Mouse (Mus musculus): ENCODE data around the gene Alx3. TPM values are rescaled to one million over a fixed set of nuclear protein-coding genes. Genes with fewer than 3 reads are reported as not detected.
"Not testable (repeated sequence)": the region's sequence is repeated elsewhere in the genome, so short reads cannot be mapped to it uniquely, and the experiment has no call there.

Gene Alx3
- polyA plus RNA-seq, 3 experiments from 2014 or later, result not detected

- no peak for ATAC-seq
These were observed 32.8 kb downstream of the Alx3 start for GRCm38 (mm10) chr3:107627641-107628040.

GRCm38 (mm10) chr3:107628551-107628950, 33.7 kb downstream of the Alx3 start:
- ATAC-seq, result no peak

- ATAC-seq, result no peak
These were observed 34.6 kb downstream of the Alx3 start for GRCm38 (mm10) chr3:107629411-107629810.

- ATAC-seq, result peak; percentile 36
These were observed 36.1 kb downstream of the Alx3 start, which contains the start of gene Gm10961 for GRCm38 (mm10) chr3:107630682-107631522. Gm10961 (plus strand) TSS chr3:107631322.

GRCm38 (mm10) chr3:107631523-107631958, 36.7 kb downstream of the Alx3 start, which contains the start of gene Strip1:
Strip1 (minus strand) TSS chr3:107631694.
- peak; percentile 97 for ATAC-seq

DNA sequence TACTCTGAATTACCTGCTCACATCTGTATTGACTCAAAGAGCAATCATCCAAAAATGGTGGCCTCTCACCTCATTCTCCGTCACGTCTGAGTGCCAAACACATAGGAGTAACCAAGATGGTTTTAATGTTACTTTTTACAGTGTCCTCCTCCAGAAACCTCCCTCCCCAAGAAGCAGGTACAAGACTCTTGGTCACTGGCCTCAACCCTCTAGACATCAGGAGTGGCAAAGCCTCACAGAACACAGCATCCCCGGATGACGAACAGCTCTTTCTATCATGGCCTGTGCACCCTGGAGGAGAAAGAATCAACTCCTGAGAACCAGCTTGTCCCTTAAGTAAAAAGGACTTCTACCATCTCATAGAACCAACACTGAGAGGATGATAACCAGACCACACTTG, 38.0 kb downstream of the Alx3 start:
- ATAC-seq, result no peak

DNA sequence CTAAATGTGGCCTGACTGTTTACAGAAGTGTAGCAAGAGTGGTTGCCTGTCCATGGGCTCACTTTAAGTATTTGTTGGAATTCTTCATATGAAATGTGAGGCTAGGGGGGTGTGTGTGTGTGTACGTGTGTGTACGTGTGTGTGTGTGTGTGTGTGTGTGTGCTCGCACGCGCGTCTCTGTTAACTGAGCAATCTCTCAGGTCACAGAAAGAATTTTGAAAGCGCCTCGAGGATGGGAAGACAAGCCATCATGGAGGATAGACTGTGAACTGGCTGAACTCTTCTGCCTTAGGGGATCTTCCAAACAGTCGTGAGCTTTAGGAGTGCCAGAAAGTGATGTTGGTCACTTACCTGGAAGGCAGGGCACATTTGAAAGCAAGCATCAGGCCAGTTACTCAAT, 39.1 kb downstream of the Alx3 start:
- ATAC-seq, result no peak

DNA sequence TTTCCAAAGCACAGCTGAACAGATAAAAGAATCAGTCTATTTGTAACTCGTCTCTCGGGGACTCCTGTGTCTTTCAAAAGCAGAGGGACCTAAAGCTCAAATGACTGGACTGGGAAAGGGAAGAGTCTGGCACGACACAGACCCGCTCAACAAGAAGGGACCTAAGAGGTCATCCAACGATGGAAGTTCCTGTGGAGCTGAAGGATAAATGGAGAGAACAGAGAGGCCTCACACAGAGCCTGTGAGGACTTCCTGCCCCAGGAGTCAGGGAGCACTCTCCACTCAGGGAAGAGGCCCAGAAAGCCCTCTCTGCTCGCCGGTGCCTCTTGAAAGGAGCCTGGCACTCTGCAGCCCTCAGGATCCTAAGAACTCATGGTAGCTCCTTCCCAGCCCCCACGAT, 41.0 kb downstream of the Alx3 start:
- ATAC-seq, result no peak

DNA sequence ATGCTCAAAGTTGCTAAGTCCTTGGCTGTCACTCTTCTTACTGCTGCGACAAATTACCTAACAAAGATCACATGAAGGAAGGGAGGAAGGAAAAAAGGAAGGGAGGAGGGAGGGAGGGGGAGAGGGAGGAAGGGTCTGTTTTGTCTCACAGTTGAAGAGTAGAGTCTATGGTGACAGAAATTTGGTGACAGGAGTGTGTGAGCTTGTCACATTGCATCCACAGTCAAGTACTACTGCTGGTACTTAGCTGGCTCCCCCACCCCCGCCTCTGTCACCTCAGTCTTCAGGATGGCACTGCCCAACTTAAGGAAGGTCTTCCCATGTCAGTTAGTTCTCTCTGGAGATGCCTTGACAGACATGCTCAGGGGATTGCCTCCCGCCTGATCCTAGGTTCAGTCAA, 41.4 kb downstream of the Alx3 start:
- ATAC-seq, result no peak

- no peak for ATAC-seq
These were observed 42.9 kb downstream of the Alx3 start for GRCm38 (mm10) chr3:107637606-107638172.

DNA sequence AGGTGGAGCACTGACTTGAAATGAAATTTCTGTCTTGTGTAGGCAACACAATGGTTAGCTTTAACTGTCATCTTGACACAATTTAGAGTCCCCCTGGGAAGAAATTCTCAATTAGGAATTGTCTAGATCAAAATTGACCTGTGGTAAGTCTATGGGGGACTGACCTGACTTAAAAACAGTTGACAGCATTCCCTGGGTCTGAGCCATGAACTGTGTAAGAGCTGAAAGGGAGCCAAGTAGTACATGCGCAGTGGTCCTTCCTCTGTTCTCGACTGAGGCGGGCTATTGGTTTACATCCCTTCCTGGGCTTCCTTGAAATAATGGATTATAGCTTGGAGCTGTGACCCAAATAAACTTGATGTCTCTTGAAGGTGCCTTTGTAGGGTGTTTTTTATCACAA, 52.1 kb downstream of the Alx3 start:
- no peak for ATAC-seq

- not testable (repeated sequence) for ATAC-seq
These were observed 55.4 kb downstream of the Alx3 start for GRCm38 (mm10) chr3:107650276-107650675.

DNA sequence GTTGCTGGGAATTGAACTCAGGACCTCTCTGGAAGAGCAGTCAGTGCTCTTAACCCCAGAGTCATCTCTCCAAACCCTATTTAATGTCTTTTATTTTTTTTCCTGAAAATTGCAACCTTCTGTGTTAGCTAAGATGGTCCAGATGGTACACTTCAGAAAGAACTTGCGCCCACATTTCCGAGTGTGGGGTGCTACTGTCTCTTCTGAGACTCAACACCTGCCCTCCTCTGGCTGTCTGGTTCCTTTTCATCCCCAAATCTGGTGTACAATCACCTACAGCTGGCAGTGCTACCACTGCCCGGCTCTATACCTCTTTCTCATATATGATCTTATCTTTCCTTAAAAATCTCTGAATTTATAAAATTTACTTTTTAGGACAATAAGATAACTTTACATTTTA, 58.1 kb downstream of the Alx3 start:
- no peak for ATAC-seq

DNA sequence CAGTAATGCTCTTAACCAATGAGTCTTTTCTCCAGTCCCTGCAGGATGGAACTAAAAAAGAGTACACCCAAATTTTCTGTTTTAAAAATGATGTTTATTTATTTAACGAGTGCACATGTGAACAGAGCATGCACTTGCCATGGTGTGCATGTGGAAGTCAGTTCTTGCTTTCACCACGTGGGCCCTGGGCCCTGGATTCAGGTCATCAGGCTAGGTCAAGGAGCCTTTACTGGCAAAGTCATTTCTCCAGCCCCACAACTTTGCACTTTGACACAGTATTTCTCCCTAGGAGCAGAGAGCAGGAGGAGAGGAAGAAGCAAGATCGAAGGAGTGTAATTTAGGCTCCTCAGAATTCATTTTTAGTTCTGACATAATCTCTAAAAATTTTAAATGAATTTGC, 60.0 kb downstream of the Alx3 start:
- ATAC-seq, result no peak

Other genes with a start within 250 kb of the Alx3 start
- gene Kcnc4, start 135.5 kb upstream of the Alx3 start, polyA plus RNA-seq (2017; shearing (Covaris generic)), result not detected
- gene Slc6a17, start 77.0 kb upstream of the Alx3 start, polyA plus RNA-seq (2017; shearing (Covaris generic)), result not detected
- gene Ubl4b, start 40.0 kb upstream of the Alx3 start, polyA plus RNA-seq (2017; shearing (Covaris generic)), result not detected
- gene Gm10961, start 36.3 kb downstream of the Alx3 start, polyA plus RNA-seq (2017; shearing (Covaris generic)), result not detected
- 10 to 100 TPM; 11.1 to 20.6 (median 15.6) TPM for gene Strip1, start 36.7 kb downstream of the Alx3 start, polyA plus RNA-seq (2017; shearing (Covaris generic))
- 10 to 100 TPM; 17.5 to 22.8 (median 19.6) TPM for gene Ahcyl1, start 101.5 kb downstream of the Alx3 start, polyA plus RNA-seq (2017; shearing (Covaris generic))
- 10 to 100 TPM; 15.5 to 53.7 (median 20.5) TPM for gene Csf1, start 165.4 kb downstream of the Alx3 start, polyA plus RNA-seq (2017; shearing (Covaris generic))